Mouse (Mus musculus): ENCODE measurements around the gene Nek2. TPM values are rescaled to one million over a fixed set of nuclear protein-coding genes. Genes with fewer than 3 reads are reported as not detected.
A peak's percentile ranks its signal among the peaks of the same experiment; 100 is the strongest.

Nek2 gene
- total RNA-seq, 2 experiments from 2014 or later = 6.3 to 42.1 TPM

GRCm38 (mm10) chr1:191855136-191855878, 34.1 kb downstream of the Nek2 start:
- peak; percentile 40; the same call in 1 of the 2 replicates for ATAC-seq (replicated peaks; ENCODE audit: poor library complexity, severe bottlenecking)

- no peak for ATAC-seq (replicated peaks; ENCODE audit: poor library complexity, severe bottlenecking)
Measured at GRCm38 (mm10) chr1:191856886-191857651, 35.8 kb downstream of the Nek2 start.

- ATAC-seq (replicated peaks; ENCODE audit: poor library complexity, severe bottlenecking) = no peak
Measured at GRCm38 (mm10) chr1:191858136-191858535, 36.9 kb downstream of the Nek2 start.

GRCm38 (mm10) chr1:191859847-191860246, 38.6 kb downstream of the Nek2 start:
- no peak for ATAC-seq (replicated peaks; ENCODE audit: poor library complexity, severe bottlenecking)

- no peak for ATAC-seq (replicated peaks; ENCODE audit: poor library complexity, severe bottlenecking)
Measured at GRCm38 (mm10) chr1:191861247-191861646, 40.0 kb downstream of the Nek2 start.

GRCm38 (mm10) chr1:191863833-191864550, 42.7 kb downstream of the Nek2 start:
- ATAC-seq (replicated peaks; ENCODE audit: poor library complexity, severe bottlenecking) = no peak

GRCm38 (mm10) chr1:191864551-191865027, 43.3 kb downstream of the Nek2 start:
- no peak for ATAC-seq (replicated peaks; ENCODE audit: poor library complexity, severe bottlenecking)

- no peak for ATAC-seq (replicated peaks; ENCODE audit: poor library complexity, severe bottlenecking)
Measured at GRCm38 (mm10) chr1:191872076-191872710, 50.9 kb downstream of the Nek2 start.

GRCm38 (mm10) chr1:191875006-191875405, 53.8 kb downstream of the Nek2 start:
- no peak for ATAC-seq (replicated peaks; ENCODE audit: poor library complexity, severe bottlenecking)

- ATAC-seq (replicated peaks; ENCODE audit: poor library complexity, severe bottlenecking) = peak; percentile 91
Measured at GRCm38 (mm10) chr1:191875683-191876305, 54.5 kb downstream of the Nek2 start.

- ATAC-seq (replicated peaks; ENCODE audit: poor library complexity, severe bottlenecking) = no peak
Measured at GRCm38 (mm10) chr1:191877681-191878080, 56.4 kb downstream of the Nek2 start.

- no peak for ATAC-seq (replicated peaks; ENCODE audit: poor library complexity, severe bottlenecking)
Measured at GRCm38 (mm10) chr1:191878518-191878921, 57.3 kb downstream of the Nek2 start.

- ATAC-seq (replicated peaks; ENCODE audit: poor library complexity, severe bottlenecking) = no peak
Measured at GRCm38 (mm10) chr1:191880247-191880646, 59.0 kb downstream of the Nek2 start.

- peak; percentile 82 for ATAC-seq (replicated peaks; ENCODE audit: poor library complexity, severe bottlenecking)
Measured at GRCm38 (mm10) chr1:191880921-191881609, 59.8 kb downstream of the Nek2 start.

GRCm38 (mm10) chr1:191881663-191882062, 60.4 kb downstream of the Nek2 start:
- ATAC-seq (replicated peaks; ENCODE audit: poor library complexity, severe bottlenecking) = no peak

Measured in granulocyte monocyte progenitor cell, adult 5-6 weeks (primary cell).